Mouse (Mus musculus) layer of hippocampus, adult 2 months (tissue): ENCODE measurements around the gene Pard6b. TPM values are rescaled to one million over a fixed set of nuclear protein-coding genes. Genes with fewer than 3 reads are reported as not detected.

ENCODE experiments used
- DNase-seq, 2 experiments: peaks; one replicate each; pipeline ENCODE4 v3.0.0; 2022; ENCODE audit warnings: low spot score in 2 of 2
- H3K27ac ChIP-seq: fragments of 200-600 bp; 2 replicates; pipeline ENCODE4 v1.8.1; 2022
- H3K4me3 ChIP-seq: fragments of 200-600 bp; 2 replicates; pipeline ENCODE4 v1.8.1; 2022; ENCODE audit warnings: mild to moderate bottlenecking
- CTCF ChIP-seq: fragments of 200-600 bp; conservative IDR thresholded peaks from 2 replicates; pipeline ENCODE4 v1.8.1; 2022; ENCODE audit warnings: antibody characterized with exemption, mild to moderate bottlenecking, moderate library complexity
- microRNA-seq, 2 experiments: library from miRNA; unstranded; fragments of <30 nt; microRNA quantifications; one replicate each; pipeline ENCODE4 v1.2.0; 2021
- total RNA-seq, 2 experiments: library from RNA; stranded (reverse); gene quantifications; 2 replicates each; pipeline ENCODE4 v1.2.3; 2021

Gene Pard6b
- total RNA-seq, 2 experiments from 2014 or later = 3.6 to 4.3 TPM

- H3K4me3 ChIP-seq = no peak overlapping the region
- no peak overlapping the region for H3K27ac ChIP-seq
- no peak for DNase-seq
- no peak for TF ChIP-seq CTCF
These were observed 49.2 kb downstream of the Pard6b start for GRCm38 (mm10) chr2:168130046-168130445.

DNA sequence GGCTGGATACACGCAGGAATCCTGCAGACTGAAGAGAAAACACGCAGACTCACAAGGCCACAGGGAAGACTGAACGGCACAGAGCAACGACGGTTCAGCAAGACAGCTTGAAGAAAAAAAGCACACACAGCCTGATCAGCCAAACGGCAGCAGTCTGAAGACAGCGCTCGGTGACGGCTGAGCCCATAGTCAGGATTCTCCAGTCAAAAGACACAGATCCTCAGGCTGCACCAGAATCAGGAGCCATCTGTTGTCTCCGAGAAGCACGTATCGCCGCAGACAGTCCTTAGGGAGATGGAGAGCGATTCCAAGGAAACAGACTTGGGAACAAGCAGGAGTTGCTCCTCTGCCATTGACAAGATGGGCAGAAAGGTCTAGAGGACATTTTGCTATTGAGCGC, 56.4 kb downstream of the Pard6b start:
- peak overlapping the region; percentile 72; the same call in 1 of the 2 replicates for H3K27ac ChIP-seq
- no peak overlapping the region for H3K4me3 ChIP-seq
- DNase-seq = peak; percentile 38 to 71
- TF ChIP-seq CTCF = no peak

DNA sequence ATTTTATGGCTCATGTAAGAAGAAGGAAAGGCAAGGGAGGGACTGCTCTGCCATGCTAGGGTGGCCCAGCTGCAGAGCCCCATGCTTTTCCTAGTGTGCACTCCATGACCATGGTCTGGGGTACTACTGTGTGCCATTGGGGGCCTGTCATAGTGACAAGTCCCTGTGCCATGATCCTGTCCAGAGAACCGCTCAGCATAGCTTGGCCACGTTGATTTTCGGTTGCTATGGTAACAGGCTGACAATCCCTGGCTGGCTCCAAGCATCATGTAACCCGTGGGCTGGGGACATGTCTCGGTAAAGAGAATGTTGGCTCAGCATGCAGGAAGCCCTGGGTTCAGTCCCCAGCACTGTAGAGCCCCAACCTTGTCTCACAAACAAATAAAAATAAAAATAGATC, 63.0 kb downstream of the Pard6b start:
- no peak overlapping the region for H3K27ac ChIP-seq
- no peak for DNase-seq
- no peak overlapping the region for H3K4me3 ChIP-seq
- no peak for TF ChIP-seq CTCF

GRCm38 (mm10) chr2:168145437-168145836, 64.6 kb downstream of the Pard6b start:
- no peak for TF ChIP-seq CTCF
- H3K27ac ChIP-seq = no peak overlapping the region
- no peak overlapping the region for H3K4me3 ChIP-seq
- no peak for DNase-seq

GRCm38 (mm10) chr2:168147722-168148432, 67.1 kb downstream of the Pard6b start:
- Histone ChIP-seq H3K4me3 (no peak overlapping the region), H3K27ac (no peak overlapping the region)
- no peak for TF ChIP-seq CTCF
- no peak for DNase-seq

DNA sequence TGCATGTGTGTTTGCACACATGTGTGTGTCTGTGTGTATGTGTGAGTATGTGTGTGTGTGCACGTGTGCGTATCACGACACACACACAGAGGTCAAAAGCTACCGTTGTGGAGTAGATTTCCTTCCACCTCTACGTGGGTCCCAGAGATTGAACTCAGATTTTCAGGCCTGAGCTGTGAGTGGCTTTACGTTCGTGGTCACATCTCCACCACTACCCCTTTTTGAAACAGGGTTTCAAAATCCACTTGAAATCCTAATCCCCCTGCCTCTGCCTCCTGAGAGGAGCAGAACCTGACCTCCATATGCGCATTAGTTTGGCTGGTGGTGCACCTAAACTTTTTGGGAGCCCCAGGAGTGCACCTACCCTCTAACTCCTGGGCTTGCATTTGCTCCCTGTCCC, 68.4 kb downstream of the Pard6b start:
- DNase-seq = no peak
- no peak for TF ChIP-seq CTCF
- Histone ChIP-seq H3K4me3 (no peak overlapping the region), H3K27ac (no peak overlapping the region)

Small RNA genes within 50 kb of the gene (microRNA-seq; reads per million reads assigned to microRNA genes)
- 0 reads per million in 2 experiments for gene Gm24327

Other genes starting within 250 kb of the Pard6b start
- 10 to 100 TPM; 56.3 to 64.4 TPM for gene Ptpn1, start 148.9 kb upstream of the Pard6b start, total RNA-seq
- gene Ripor3, start 70.4 kb upstream of the Pard6b start, total RNA-seq = under 1 TPM; 0.29 to 0.31 TPM
- 10 to 100 TPM; 90.5 to 96.3 TPM for gene Adnp, start 126.1 kb downstream of the Pard6b start, total RNA-seq
- 10 to 100 TPM; 29.4 to 34.4 TPM for gene Gm20716, start 149.4 kb downstream of the Pard6b start, total RNA-seq
- gene Dpm1, start 149.6 kb downstream of the Pard6b start, total RNA-seq = 10 to 100 TPM; 56.9 to 69.9 TPM
- gene Mocs3, start 149.6 kb downstream of the Pard6b start, total RNA-seq = 10 to 100 TPM; 20.7 to 20.9 TPM
- gene Kcng1, start 200.7 kb downstream of the Pard6b start, total RNA-seq = 10 to 100 TPM; 37.9 to 39.8 TPM